Mouse (Mus musculus): ENCODE results near the gene Ang4. TPM values are rescaled to one million over a fixed set of nuclear protein-coding genes. Genes with fewer than 3 reads are reported as not detected.

The Ang4 gene
- polyA plus RNA-seq (2015; fragmentation: Illumina TruSeq; extraction: RNeasy Lipid Tissue Mini Kit (QIAGEN cat#74804); ENCODE audit: insufficient read depth, low replicate concordance) = not detected

GRCm38 (mm10) chr14:51773490-51773889 lies at the start of gene Ang4:
Gene Ang4, minus strand, starts transcription at chr14:51773590.

GRCm38 (mm10) chr14:51799746-51800145 lies 26.4 kb upstream of the Ang4 start, which contains the start of gene AY358078:
Gene AY358078, plus strand, starts transcription at chr14:51800046.

GRCm38 (mm10) chr14:51717083-51717482 lies 56.3 kb downstream of the Ang4 start, which contains the start of gene Gm5800:
Gene Gm5800, minus strand, starts transcription at chr14:51717183.

Other genes with a start within 250 kb of the Ang4 start
- not detected for gene Gm5622, start 220.8 kb downstream of the Ang4 start, polyA plus RNA-seq (2015; fragmentation: Illumina TruSeq; extraction: RNeasy Lipid Tissue Mini Kit (QIAGEN cat#74804); ENCODE audit: insufficient read depth, low replicate concordance)
- gene Gm17175, start 199.5 kb downstream of the Ang4 start, polyA plus RNA-seq (2015; fragmentation: Illumina TruSeq; extraction: RNeasy Lipid Tissue Mini Kit (QIAGEN cat#74804); ENCODE audit: insufficient read depth, low replicate concordance) = not detected
- not detected for gene Gm17174, start 181.5 kb downstream of the Ang4 start, polyA plus RNA-seq (2015; fragmentation: Illumina TruSeq; extraction: RNeasy Lipid Tissue Mini Kit (QIAGEN cat#74804); ENCODE audit: insufficient read depth, low replicate concordance)
- not detected for gene Gm17078, start 162.3 kb downstream of the Ang4 start, polyA plus RNA-seq (2015; fragmentation: Illumina TruSeq; extraction: RNeasy Lipid Tissue Mini Kit (QIAGEN cat#74804); ENCODE audit: insufficient read depth, low replicate concordance)
- gene Gm4181, start 137.9 kb downstream of the Ang4 start, polyA plus RNA-seq (2015; fragmentation: Illumina TruSeq; extraction: RNeasy Lipid Tissue Mini Kit (QIAGEN cat#74804); ENCODE audit: insufficient read depth, low replicate concordance) = not detected
- gene Gm17079, start 78.1 kb downstream of the Ang4 start, polyA plus RNA-seq (2015; fragmentation: Illumina TruSeq; extraction: RNeasy Lipid Tissue Mini Kit (QIAGEN cat#74804); ENCODE audit: insufficient read depth, low replicate concordance) = not detected
- gene Gm5800, start 56.4 kb downstream of the Ang4 start, polyA plus RNA-seq (2015; fragmentation: Illumina TruSeq; extraction: RNeasy Lipid Tissue Mini Kit (QIAGEN cat#74804); ENCODE audit: insufficient read depth, low replicate concordance) = not detected
- gene AY358078, start 26.5 kb upstream of the Ang4 start, polyA plus RNA-seq (2015; fragmentation: Illumina TruSeq; extraction: RNeasy Lipid Tissue Mini Kit (QIAGEN cat#74804); ENCODE audit: insufficient read depth, low replicate concordance) = not detected
- not detected for gene Ear6, start 80.1 kb upstream of the Ang4 start, polyA plus RNA-seq (2015; fragmentation: Illumina TruSeq; extraction: RNeasy Lipid Tissue Mini Kit (QIAGEN cat#74804); ENCODE audit: insufficient read depth, low replicate concordance)
- gene Mettl17, start 111.3 kb upstream of the Ang4 start, polyA plus RNA-seq (2015; fragmentation: Illumina TruSeq; extraction: RNeasy Lipid Tissue Mini Kit (QIAGEN cat#74804); ENCODE audit: insufficient read depth, low replicate concordance) = 32.9 TPM
- 1.8 TPM for gene Slc39a2, start 119.3 kb upstream of the Ang4 start, polyA plus RNA-seq (2015; fragmentation: Illumina TruSeq; extraction: RNeasy Lipid Tissue Mini Kit (QIAGEN cat#74804); ENCODE audit: insufficient read depth, low replicate concordance)
- 27.2 TPM for gene Ndrg2, start 140.6 kb upstream of the Ang4 start, polyA plus RNA-seq (2015; fragmentation: Illumina TruSeq; extraction: RNeasy Lipid Tissue Mini Kit (QIAGEN cat#74804); ENCODE audit: insufficient read depth, low replicate concordance)
- not detected for gene Tppp2, start 144.8 kb upstream of the Ang4 start, polyA plus RNA-seq (2015; fragmentation: Illumina TruSeq; extraction: RNeasy Lipid Tissue Mini Kit (QIAGEN cat#74804); ENCODE audit: insufficient read depth, low replicate concordance)
- not detected for gene Rnase13, start 149.2 kb upstream of the Ang4 start, polyA plus RNA-seq (2015; fragmentation: Illumina TruSeq; extraction: RNeasy Lipid Tissue Mini Kit (QIAGEN cat#74804); ENCODE audit: insufficient read depth, low replicate concordance)
- 11.0 TPM for gene Arhgef40, start 211.1 kb upstream of the Ang4 start, polyA plus RNA-seq (2015; fragmentation: Illumina TruSeq; extraction: RNeasy Lipid Tissue Mini Kit (QIAGEN cat#74804); ENCODE audit: insufficient read depth, low replicate concordance)
- gene Tmem253, start 242.1 kb upstream of the Ang4 start, polyA plus RNA-seq (2015; fragmentation: Illumina TruSeq; extraction: RNeasy Lipid Tissue Mini Kit (QIAGEN cat#74804); ENCODE audit: insufficient read depth, low replicate concordance) = not detected
- gene Zfp219, start 247.1 kb upstream of the Ang4 start, polyA plus RNA-seq (2015; fragmentation: Illumina TruSeq; extraction: RNeasy Lipid Tissue Mini Kit (QIAGEN cat#74804); ENCODE audit: insufficient read depth, low replicate concordance) = 3.4 TPM

Measured in spleen, adult 10 weeks (tissue).